Mouse (Mus musculus) neural tube, embryonic 12.5 days (tissue): ENCODE measurements around the gene Usp21. TPM values are rescaled to one million over a fixed set of nuclear protein-coding genes. Genes with fewer than 3 reads are reported as not detected.
A peak's percentile ranks its signal among the peaks of the same experiment; 100 is the strongest.
"Not testable (repeated sequence)": the region's sequence is repeated elsewhere in the genome, so short reads cannot be mapped to it uniquely, and the experiment has no call there.

ENCODE experiments used
- ATAC-seq: fragments of 200-750 bp; cut with Nextera tagmentation; 2 replicates; pipeline ENCODE4 v1.8.0; 2017; ENCODE audit warnings: low read depth, mild to moderate bottlenecking, moderate TSS enrichment, moderate library complexity; ENCODE audit not compliant: low FRiP score
- H3K27ac ChIP-seq: fragments of 300-500 bp; sonication (generic); 2 replicates; pipeline ENCODE4 v1.5.1; 2016
- H3K27me3 ChIP-seq: fragments of 300-500 bp; sonication (generic); replicated peaks from 2 replicates; pipeline ENCODE4 v1.6.1; 2016; ENCODE audit warnings: mild to moderate bottlenecking
- H3K36me3 ChIP-seq: fragments of 300-500 bp; sonication (generic); 2 replicates; pipeline ENCODE4 v1.6.1; 2016; ENCODE audit warnings: mild to moderate bottlenecking
- H3K4me1 ChIP-seq: fragments of 300-500 bp; sonication (generic); 2 replicates; pipeline ENCODE4 v1.6.1; 2016
- H3K4me2 ChIP-seq: fragments of 300-500 bp; sonication (generic); replicated peaks from 2 replicates; pipeline ENCODE4 v1.6.1; 2016; ENCODE audit warnings: mild to moderate bottlenecking
- H3K4me3 ChIP-seq: fragments of 300-500 bp; sonication (generic); 2 replicates; pipeline ENCODE4 v1.5.1; 2016
- H3K9ac ChIP-seq: fragments of 300-500 bp; sonication (generic); 2 replicates; pipeline ENCODE4 v1.6.1; 2016; ENCODE audit warnings: mild to moderate bottlenecking
- H3K9me3 ChIP-seq: fragments of 300-500 bp; sonication (generic); 2 replicates; pipeline ENCODE4 v1.6.1; 2016; ENCODE audit warnings: mild to moderate bottlenecking
- WGBS: fragments of 180-500 bp; shearing (Covaris S2); methylation state at CpG from one replicate; pipeline ENCODE4 v1.1.7; 2016; 5-methylcytosine and 5-hydroxymethylcytosine counted together
- polyA plus RNA-seq: library from polyadenylated mRNA; unstranded; fragments of >200 nt; fragmentation: Nextera tagmentation; extraction: Ambion mirVana; gene quantifications from 2 replicates; pipeline ENCODE4 v1.2.1, GENCODE M21; 2016

The Usp21 gene
- polyA plus RNA-seq, 1 experiment from 2014 or later: 103 TPM

- 49% methylated on average over 3 of the region's 3 CpGs for WGBS
- Histone ChIP-seq H3K4me3 (no peak overlapping the region), H3K9me3 (no peaks in the 10 kb centered on the region), H3K27ac (no peak overlapping the region), H3K4me1 (peaks cover 54% of the 10 kb centered on the region), H3K36me3 (peaks cover 16% of the 10 kb centered on the region), H3K27me3 (no peaks in the 10 kb centered on the region), H3K9ac (no peak overlapping the region), H3K4me2 (peak overlapping the region; percentile 18)
- no peak for ATAC-seq
Observed at GRCm38 (mm10) chr1:171248386-171249226, 39.2 kb downstream of the Usp21 start.

- Histone ChIP-seq H3K9me3 (no peaks in the 10 kb centered on the region), H3K4me1 (peaks cover 54% of the 10 kb centered on the region), H3K27ac (peak overlapping the region; percentile 42; the same call in 1 of the 2 replicates), H3K9ac (0 out of 2 replicates have a peak overlapping the region, but pooled peaks have one; percentile 1), H3K27me3 (no peaks in the 10 kb centered on the region), H3K4me2 (peak overlapping the region; percentile 79), H3K4me3 (no peak overlapping the region; the same call in 1 of the 2 replicates), H3K36me3 (peaks cover 22% of the 10 kb centered on the region)
- no peak for ATAC-seq
- WGBS: 24% methylated on average over 4 of the region's 4 CpGs
Observed at GRCm38 (mm10) chr1:171247916-171248315, 39.9 kb downstream of the Usp21 start.

- H3K4me1 ChIP-seq: peaks cover 54% of the 10 kb centered on the region
- peak overlapping the region; percentile 18 for H3K4me3 ChIP-seq
- no peaks in the 10 kb centered on the region for H3K27me3 ChIP-seq
- peaks cover 27% of the 10 kb centered on the region for H3K36me3 ChIP-seq
- H3K4me2 ChIP-seq: peak overlapping the region; percentile 79
- peak overlapping the region; percentile 42; the same call in 1 of the 2 replicates for H3K27ac ChIP-seq
- WGBS: 11% methylated on average over 13 of the region's 13 CpGs
- H3K9me3 ChIP-seq: no peaks in the 10 kb centered on the region
- 0 out of 2 replicates have a peak overlapping the region, but pooled peaks have one; percentile 1 for H3K9ac ChIP-seq
- ATAC-seq: peak; percentile 17; the same call in 1 of the 2 replicates
Observed at GRCm38 (mm10) chr1:171247453-171247841, 40.3 kb downstream of the Usp21 start.

- Histone ChIP-seq H3K9me3 (no peaks in the 10 kb centered on the region), H3K27me3 (no peaks in the 10 kb centered on the region), H3K4me1 (peaks cover 49% of the 10 kb centered on the region), H3K4me2 (peak overlapping the region; percentile 79), H3K4me3 (peak overlapping the region; percentile 68), H3K9ac (peak overlapping the region; percentile 75), H3K27ac (peak overlapping the region; percentile 42; the same call in 1 of the 2 replicates), H3K36me3 (peaks cover 31% of the 10 kb centered on the region)
- whole genome bisulfite sequencing: under 1% methylated on average over 41 of the region's 41 CpGs
- peak; percentile 92 for ATAC-seq
Observed at GRCm38 (mm10) chr1:171246709-171247452, 40.9 kb downstream of the Usp21 start.

GRCm38 (mm10) chr1:171245353-171245752 is 42.4 kb downstream of the Usp21 start:
- WGBS: 91% methylated on average over 8 of the region's 8 CpGs
- H3K9ac ChIP-seq: no peak overlapping the region
- H3K4me3 ChIP-seq: no peak overlapping the region
- no peak overlapping the region for H3K27ac ChIP-seq
- H3K4me2 ChIP-seq: peak overlapping the region; percentile 79; the same call in 1 of the 2 replicates
- peaks cover 46% of the 10 kb centered on the region for H3K36me3 ChIP-seq
- H3K27me3 ChIP-seq: no peaks in the 10 kb centered on the region
- H3K9me3 ChIP-seq: no peaks in the 10 kb centered on the region
- H3K4me1 ChIP-seq: peaks cover 34% of the 10 kb centered on the region
- ATAC-seq: no peak

GRCm38 (mm10) chr1:171241952-171242351 is 45.8 kb downstream of the Usp21 start:
- H3K9me3 ChIP-seq, H3K4me2 ChIP-seq, H3K4me3 ChIP-seq, H3K27me3 ChIP-seq, H3K27ac ChIP-seq, ATAC-seq, H3K9ac ChIP-seq: not testable (repeated sequence)
- Histone ChIP-seq H3K36me3 (peaks cover 77% of the 10 kb centered on the region), H3K4me1 (peaks cover 10% of the 10 kb centered on the region)
- 86% methylated on average over 12 of the region's 12 CpGs for WGBS

GRCm38 (mm10) chr1:171240911-171241310 is 46.9 kb downstream of the Usp21 start:
- no peak overlapping the region for H3K27ac ChIP-seq
- H3K9me3 ChIP-seq: no peaks in the 10 kb centered on the region
- no peak for ATAC-seq
- H3K27me3 ChIP-seq: no peaks in the 10 kb centered on the region
- peaks cover 87% of the 10 kb centered on the region for H3K36me3 ChIP-seq
- no peak overlapping the region for H3K4me3 ChIP-seq
- H3K4me2 ChIP-seq: no peak overlapping the region
- H3K4me1 ChIP-seq: peaks cover 5% of the 10 kb centered on the region
- 91% methylated on average over 10 of the region's 10 CpGs for WGBS
- no peak overlapping the region for H3K9ac ChIP-seq

GRCm38 (mm10) chr1:171239992-171240744 is 47.6 kb downstream of the Usp21 start:
- no peak overlapping the region for H3K27ac ChIP-seq
- no peaks in the 10 kb centered on the region for H3K9me3 ChIP-seq
- no peaks in the 10 kb centered on the region for H3K4me1 ChIP-seq
- WGBS: 85% methylated on average over 15 of the region's 15 CpGs
- H3K27me3 ChIP-seq: no peaks in the 10 kb centered on the region
- no peak overlapping the region for H3K4me3 ChIP-seq
- peaks cover 88% of the 10 kb centered on the region for H3K36me3 ChIP-seq
- H3K4me2 ChIP-seq: no peak overlapping the region
- H3K9ac ChIP-seq: no peak overlapping the region
- no peak for ATAC-seq

GRCm38 (mm10) chr1:171238463-171238862 is 49.3 kb downstream of the Usp21 start:
- Histone ChIP-seq H3K4me1 (no peaks in the 10 kb centered on the region), H3K27me3 (no peaks in the 10 kb centered on the region), H3K9me3 (no peaks in the 10 kb centered on the region), H3K4me3 (no peak overlapping the region), H3K27ac (no peak overlapping the region), H3K36me3 (peaks cover 93% of the 10 kb centered on the region), H3K4me2 (no peak overlapping the region), H3K9ac (no peak overlapping the region)
- ATAC-seq: 0 out of 2 replicates have a peak, but pooled peaks have one; percentile 19
- 76% methylated on average over 14 of the region's 14 CpGs for WGBS

GRCm38 (mm10) chr1:171237438-171237837 is 50.4 kb downstream of the Usp21 start:
- Histone ChIP-seq H3K36me3 (peaks cover 88% of the 10 kb centered on the region), H3K27ac (no peak overlapping the region), H3K4me1 (no peaks in the 10 kb centered on the region), H3K4me2 (no peak overlapping the region), H3K9ac (no peak overlapping the region), H3K27me3 (no peaks in the 10 kb centered on the region), H3K9me3 (no peaks in the 10 kb centered on the region), H3K4me3 (no peak overlapping the region)
- WGBS: 95% methylated on average over 6 of the region's 6 CpGs
- no peak for ATAC-seq

- no peaks in the 10 kb centered on the region for H3K27me3 ChIP-seq
- H3K4me2 ChIP-seq: no peak overlapping the region
- no peaks in the 10 kb centered on the region for H3K4me1 ChIP-seq
- no peak overlapping the region for H3K4me3 ChIP-seq
- H3K27ac ChIP-seq: no peak overlapping the region
- H3K9ac ChIP-seq: no peak overlapping the region
- ATAC-seq: no peak
- peaks cover 73% of the 10 kb centered on the region for H3K36me3 ChIP-seq
- no peaks in the 10 kb centered on the region for H3K9me3 ChIP-seq
- WGBS: 92% methylated on average over 4 of the region's 4 CpGs
Observed at GRCm38 (mm10) chr1:171235791-171236190, 52.0 kb downstream of the Usp21 start.
